Mouse (Mus musculus): ENCODE measurements around the gene Gm3424.
"Not testable (repeated sequence)": the region's sequence is repeated elsewhere in the genome, so short reads cannot be mapped to it uniquely, and the experiment has no call there.

Gm3424 gene

DNA sequence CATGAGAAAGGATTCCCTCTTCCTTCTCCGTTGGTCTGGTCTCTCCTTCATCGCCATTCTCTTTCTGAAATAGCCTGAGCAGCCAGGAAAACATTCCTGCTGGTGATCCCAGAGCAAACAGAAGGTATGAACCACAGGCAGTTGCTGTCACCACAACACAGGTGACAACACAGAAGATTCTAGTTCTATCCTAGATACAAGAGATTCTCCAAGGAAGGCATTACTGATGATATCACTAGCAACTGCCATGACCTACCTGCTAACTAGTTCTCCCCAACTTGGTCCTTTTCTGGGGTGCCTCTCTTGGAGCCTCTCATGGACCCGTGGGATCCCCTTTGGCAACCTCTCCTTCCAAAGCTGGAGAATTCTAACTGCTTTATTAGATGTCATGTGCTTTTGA is at the start of gene Gm3424:
Gm3424 (minus strand) TSS at position 101 of the 400 bp plus-strand sequence.
- not testable (repeated sequence) for DNase-seq (ENCODE audit: low read depth)

DNA sequence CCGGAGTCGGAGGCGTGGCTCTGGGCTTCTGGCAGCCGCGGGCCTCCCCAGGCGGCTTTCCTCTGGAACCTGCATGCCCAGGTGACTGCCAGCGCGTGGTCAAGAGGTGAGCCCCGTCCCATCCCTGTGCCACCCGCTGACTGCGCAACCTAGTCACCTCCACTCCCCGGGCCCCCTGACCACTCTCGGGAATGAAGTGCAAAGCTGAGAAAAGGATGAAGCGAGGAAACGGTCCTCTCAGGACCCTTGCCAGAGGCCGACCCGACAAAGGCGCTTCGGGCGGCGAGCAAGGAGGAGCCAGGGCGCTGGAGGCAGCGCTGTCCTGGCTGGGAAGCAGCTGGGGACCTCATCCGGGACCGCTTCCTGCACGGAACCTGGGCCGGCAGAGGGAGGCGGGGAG is 49.7 kb upstream of the Gm3424 start:
- not testable (repeated sequence) for DNase-seq (ENCODE audit: low read depth)

DNA sequence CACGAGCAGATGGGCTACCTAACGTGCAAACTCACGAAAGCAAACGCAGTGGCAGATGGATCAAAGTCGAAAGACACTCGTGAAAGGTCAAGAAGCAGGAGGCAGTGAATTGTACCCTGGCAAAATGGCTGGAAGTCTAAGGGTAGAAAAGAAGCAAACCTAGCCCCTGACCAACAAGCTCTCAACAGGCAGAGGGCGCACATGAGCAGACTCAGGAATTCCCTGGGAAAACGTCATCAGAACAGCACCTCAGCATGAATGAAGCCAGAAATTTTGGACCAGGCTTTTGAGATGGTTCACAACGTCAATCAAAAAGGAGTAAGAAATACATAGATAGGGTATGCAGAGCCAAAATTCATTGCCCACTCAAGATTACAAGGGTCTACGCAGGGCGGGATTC is 49.0 kb upstream of the Gm3424 start:
- not testable (repeated sequence) for DNase-seq (ENCODE audit: low read depth)

DNA sequence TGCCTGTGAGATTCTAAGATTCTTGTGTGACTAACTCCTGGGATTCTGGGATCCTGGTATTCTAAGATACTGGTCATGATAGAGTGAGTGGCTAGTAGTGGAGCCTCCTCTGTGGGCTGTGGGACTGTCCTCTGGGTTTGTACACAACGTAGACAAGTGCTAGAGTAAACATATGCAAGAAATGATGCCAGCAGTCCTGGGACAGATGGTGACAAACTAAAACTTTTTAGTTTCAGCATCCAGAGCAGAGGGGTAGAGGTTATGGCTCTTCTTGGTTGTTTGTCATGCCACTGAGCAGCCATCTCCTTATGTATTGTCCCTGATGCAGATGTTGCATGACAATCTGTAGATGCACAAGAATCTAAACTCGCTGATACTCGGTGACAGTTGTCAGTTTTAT is 25.8 kb upstream of the Gm3424 start:
- DNase-seq (ENCODE audit: low read depth): not testable (repeated sequence)

DNA sequence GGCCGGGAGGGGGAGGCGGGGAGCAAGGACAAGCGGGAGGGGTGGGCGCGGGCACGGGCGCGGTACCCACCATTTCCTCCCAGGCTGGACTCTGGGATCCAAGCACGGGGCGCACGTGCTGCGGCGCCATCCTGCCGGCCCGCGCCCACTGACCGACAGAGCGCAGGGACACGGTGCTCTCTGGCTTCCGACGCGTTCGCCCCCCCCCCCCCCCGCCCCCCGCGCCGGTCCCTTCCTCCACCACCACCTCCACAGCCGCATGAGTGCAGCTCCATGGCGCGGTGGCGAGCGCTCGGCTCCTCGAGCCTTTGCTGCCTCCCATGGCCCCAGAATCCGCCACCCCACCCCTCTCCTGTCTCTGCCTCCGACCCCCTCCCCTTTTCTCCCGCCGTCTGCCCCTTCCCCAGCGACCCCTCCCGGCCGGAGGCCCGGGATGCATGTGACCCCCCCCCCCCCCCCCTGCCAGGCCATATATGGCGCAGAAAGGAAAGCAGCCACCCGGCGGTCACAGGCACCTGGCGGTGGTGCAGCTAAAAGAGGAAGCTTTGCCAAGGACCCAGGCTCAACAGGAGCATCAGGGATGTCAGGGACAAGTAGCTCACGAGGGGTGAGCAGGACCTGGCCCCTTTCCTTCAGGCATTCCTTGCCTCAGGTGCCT is 17.3 kb downstream of the Gm3424 start:
- not testable (repeated sequence) for DNase-seq (ENCODE audit: low read depth)

DNA sequence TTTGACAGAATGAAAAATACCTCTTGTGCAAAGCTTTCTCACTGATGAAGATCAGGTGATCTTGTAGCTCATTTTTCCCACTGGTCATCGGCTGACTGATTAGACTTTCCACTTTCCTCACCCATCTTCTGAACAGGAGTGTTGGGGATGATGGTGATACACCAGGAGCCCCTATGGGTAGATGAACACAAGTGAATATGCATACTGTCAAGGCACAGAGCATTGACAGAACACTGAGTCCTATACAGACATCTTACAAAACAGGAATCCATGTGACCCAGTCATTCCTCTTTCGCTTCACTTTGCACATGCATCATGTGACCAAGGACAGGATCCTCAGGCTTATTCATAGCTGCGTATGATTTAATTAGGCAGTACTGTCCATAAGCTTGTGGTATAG is 22.2 kb downstream of the Gm3424 start, which contains the start of gene Gm3383:
Gm3383 (minus strand) TSS at position 101 of the 400 bp plus-strand sequence.
- DNase-seq (ENCODE audit: low read depth): not testable (repeated sequence)
